Mouse (Mus musculus) left cerebral cortex, adult 9 months (tissue): ENCODE results near the gene Shisal2b.

Source experiments
- DNase-seq, 2 experiments: peaks; one replicate each; pipeline ENCODE4 v3.0.0; 2022; ENCODE audit warnings: low spot score in 2 of 2

Gene Shisal2b

DNA sequence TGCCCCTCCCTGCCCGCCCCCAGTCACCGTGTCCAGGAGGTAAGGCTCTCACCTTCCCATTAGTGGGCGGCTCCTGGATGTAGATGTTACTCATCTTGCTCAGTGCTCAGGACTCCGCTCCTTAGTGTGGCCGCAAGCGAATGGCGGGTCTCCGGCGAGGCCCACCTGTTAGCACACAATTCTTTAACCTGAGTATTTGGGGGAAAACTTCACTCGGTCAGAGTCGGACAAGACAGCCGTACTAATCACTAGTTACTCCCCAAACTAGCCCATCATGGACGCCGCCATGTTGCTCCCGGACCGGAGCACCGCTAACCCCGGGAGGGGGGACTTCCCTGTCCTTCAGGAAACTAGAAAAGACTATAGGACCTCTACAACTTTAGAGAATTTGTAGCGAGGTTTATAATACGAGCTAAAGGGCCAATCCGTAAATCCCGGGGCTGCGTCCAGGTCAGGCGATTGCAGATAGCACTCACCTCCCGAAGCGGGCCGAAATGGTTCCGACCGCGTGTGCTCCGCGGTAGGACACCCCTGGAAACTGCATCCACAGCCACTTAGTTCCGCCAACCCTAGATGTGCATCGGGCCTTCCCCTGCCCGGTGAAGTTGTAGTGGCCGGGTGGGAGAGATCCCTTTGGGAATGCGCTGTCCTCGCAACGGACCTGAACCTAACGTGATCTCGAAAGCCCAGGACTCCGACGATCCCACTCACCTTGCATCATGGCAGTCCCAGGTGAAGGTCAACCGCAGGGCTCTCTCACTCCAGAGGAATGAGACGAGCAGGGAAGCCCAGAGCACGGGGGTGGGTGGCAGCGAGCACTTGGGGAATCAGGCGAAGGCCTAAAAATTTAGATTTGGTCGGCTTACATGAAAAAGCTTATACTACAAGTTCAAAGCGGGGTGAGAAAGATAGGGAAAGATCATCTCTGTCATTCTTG is 46.8 kb downstream of the Shisal2b start, which contains the start of gene Cwc27:
Gene Cwc27, minus strand, starts transcription at position 508 of the 937 bp plus-strand sequence.
- peak; percentile 30 to 86 for DNase-seq

DNA sequence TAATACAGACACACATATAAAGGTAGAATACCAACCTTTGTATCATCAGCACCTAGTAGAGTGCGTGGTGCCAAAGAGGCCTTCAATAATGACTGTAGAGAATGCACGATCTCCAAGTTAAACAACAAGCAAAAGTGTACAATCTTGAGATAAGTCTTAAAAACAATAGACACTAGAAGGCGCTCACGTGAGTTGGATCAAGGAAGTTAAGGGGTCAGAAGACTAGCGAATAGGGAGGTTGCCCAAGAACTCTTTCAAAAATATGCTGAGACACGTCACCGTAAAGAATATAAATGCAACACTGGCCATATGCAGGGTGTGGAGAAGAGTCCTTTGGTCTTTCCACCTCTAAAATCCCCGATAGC is 47.4 kb downstream of the Shisal2b start:
- DNase-seq: no peak

DNA sequence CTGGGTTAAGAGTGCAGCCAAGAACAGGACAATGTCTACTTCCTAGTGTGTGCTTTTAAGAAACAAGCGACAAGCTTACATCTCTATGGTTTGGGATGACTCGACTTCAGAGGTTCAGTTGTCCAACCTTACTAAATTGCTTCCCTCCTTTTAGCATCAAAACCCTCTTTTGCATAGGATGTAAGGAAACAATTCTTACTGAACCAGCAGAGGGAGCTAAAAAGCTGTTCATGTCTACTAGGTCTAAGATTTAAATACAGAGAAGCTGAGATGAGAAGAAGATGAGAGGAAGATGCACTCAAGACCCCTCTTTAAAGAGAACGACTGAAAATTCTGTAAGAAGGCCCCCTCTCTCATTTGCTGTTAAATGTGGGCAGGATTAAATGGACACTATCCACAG is 58.0 kb downstream of the Shisal2b start:
- peak in 1 of 2 experiments; percentile 31 for DNase-seq

DNA sequence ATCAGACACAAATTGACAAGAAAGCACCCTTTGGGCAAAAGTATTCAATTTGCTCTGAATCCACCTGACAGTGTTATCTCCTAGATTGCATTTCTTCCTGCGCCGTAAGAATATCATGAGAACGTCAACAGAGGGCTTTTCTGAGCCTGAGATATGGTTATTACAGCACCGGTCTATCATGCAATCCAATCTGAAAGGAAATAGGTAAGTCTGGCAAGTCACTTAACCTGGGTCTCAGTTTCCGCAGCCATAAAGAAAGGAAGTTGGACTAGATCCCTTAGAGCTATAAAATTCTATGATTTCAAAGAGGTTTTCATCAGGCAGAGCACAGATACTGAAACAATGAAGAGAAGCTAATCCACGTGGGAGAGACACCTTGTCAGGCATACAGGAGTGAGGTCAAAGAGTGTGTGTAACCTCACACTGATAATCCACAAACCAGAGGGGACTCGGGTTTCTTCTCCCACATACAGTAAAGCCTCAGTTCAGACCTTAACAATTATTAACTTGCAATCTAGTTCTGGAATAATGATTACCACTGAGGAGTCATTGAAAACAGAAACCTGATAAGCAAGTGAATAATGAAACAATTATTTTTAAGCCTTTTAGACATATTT is 64.0 kb downstream of the Shisal2b start:
- DNase-seq: no peak

DNA sequence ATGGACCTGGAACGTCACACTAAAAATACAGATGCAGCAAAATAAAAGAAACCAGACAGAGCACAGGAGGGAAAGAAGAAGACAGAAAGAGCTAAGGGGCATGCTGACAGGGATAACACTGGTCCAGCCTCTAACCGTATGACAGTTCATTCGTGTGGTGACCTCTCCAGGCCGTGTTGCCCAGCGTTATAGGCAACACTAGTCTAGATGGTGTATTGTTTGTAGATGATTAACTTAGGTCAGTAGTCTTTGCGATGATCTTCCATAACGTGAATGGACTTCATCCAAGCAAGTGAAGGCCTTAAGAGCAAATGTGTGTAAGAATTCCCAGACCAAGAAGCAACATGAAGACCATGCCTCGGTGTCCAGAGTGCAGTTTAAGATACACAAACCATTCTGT is 64.6 kb downstream of the Shisal2b start:
- DNase-seq: no peak
